Mouse (Mus musculus) myocyte (in vitro differentiated cells): ENCODE results near the gene Gm17304. TPM values are rescaled to one million over a fixed set of nuclear protein-coding genes. Genes with fewer than 3 reads are reported as not detected.

ENCODE experiments used
- H3K27me3 ChIP-seq: one replicate; pipeline ENCODE4 v1.6.1; 2011; ENCODE audit not compliant: control insufficient read depth, insufficient read depth, insufficient read length
- H3K36me3 ChIP-seq: one replicate; pipeline ENCODE4 v1.6.1; 2011; ENCODE audit not compliant: control insufficient read depth, insufficient read depth
- H3K4me2 ChIP-seq: one replicate; pipeline ENCODE4 v1.6.1; 2011; ENCODE audit warnings: low read depth, control low read depth
- H3K4me3 ChIP-seq: one replicate; pipeline ENCODE4 v1.5.1; 2011; ENCODE audit warnings: mild to moderate bottlenecking, control low read depth, moderate library complexity
- H3K79me2 ChIP-seq: one replicate; pipeline ENCODE4 v1.6.1; 2011; ENCODE audit not compliant: control insufficient read depth, insufficient read depth
- H3ac ChIP-seq: one replicate; pipeline ENCODE4 v1.6.1; 2011; ENCODE audit not compliant: control insufficient read depth, insufficient read length
- CEBPB ChIP-seq: IDR thresholded peaks from 2 replicates; pipeline ENCODE4 v1.6.1; 2011; ENCODE audit warnings: mild to moderate bottlenecking, moderate library complexity; ENCODE audit not compliant: poor library complexity, insufficient read depth, severe bottlenecking
- E2F4 ChIP-seq: IDR thresholded peaks from one replicate; pipeline ENCODE4 v1.6.1; 2011; ENCODE audit warnings: mild to moderate bottlenecking, control low read depth, moderate library complexity; ENCODE audit not compliant: insufficient read depth
- MAX ChIP-seq: IDR thresholded peaks from one replicate; pipeline ENCODE4 v1.6.1; 2011; ENCODE audit warnings: low read depth, mild to moderate bottlenecking, control low read depth
- MYOD1 ChIP-seq, 3 experiments: IDR thresholded peaks; one replicate each; pipeline ENCODE4 v1.6.1; 2011; ENCODE audit warnings: control low read depth in 2 of 3, low read depth in 2 of 3, mild to moderate bottlenecking in 2 of 3, moderate library complexity in 1 of 3; ENCODE audit not compliant: insufficient read length in 2 of 3, control insufficient read depth in 1 of 3
- MYOG ChIP-seq, 3 experiments: IDR thresholded peaks; one replicate each; pipeline ENCODE4 v1.6.1; 2011; ENCODE audit warnings: control low read depth in 2 of 3, low read depth in 2 of 3, mild to moderate bottlenecking in 2 of 3; ENCODE audit not compliant: insufficient read length in 2 of 3, control insufficient read depth in 1 of 3, insufficient read depth in 1 of 3
- POLR2A ChIP-seq: IDR thresholded peaks from one replicate; pipeline ENCODE4 v1.6.1; 2011; ENCODE audit warnings: low read depth, mild to moderate bottlenecking, control low read depth, moderate library complexity; ENCODE audit not compliant: insufficient read length
- POLR2AphosphoS2 ChIP-seq: IDR thresholded peaks from one replicate; pipeline ENCODE4 v1.6.1; 2011; ENCODE audit warnings: low read depth, control low read depth; ENCODE audit not compliant: insufficient read length
- REST ChIP-seq: IDR thresholded peaks from one replicate; pipeline ENCODE4 v1.6.1; 2011; ENCODE audit warnings: mild to moderate bottlenecking, control low read depth, moderate library complexity; ENCODE audit not compliant: insufficient read depth, insufficient read length
- SRF ChIP-seq: IDR thresholded peaks from one replicate; pipeline ENCODE4 v1.6.1; 2011; ENCODE audit warnings: low read depth; ENCODE audit not compliant: control insufficient read depth, insufficient read length
- TCF12 ChIP-seq: IDR thresholded peaks from one replicate; pipeline ENCODE4 v1.6.1; 2011; ENCODE audit warnings: mild to moderate bottlenecking, control low read depth; ENCODE audit not compliant: poor library complexity, insufficient read depth, severe bottlenecking
- TCF3 ChIP-seq: IDR thresholded peaks from one replicate; pipeline ENCODE4 v1.6.1; 2011; ENCODE audit warnings: low read depth, control low read depth; ENCODE audit not compliant: insufficient read length
- USF1 ChIP-seq: IDR thresholded peaks from one replicate; pipeline ENCODE4 v1.6.1; 2011; ENCODE audit warnings: low read depth, mild to moderate bottlenecking, control low read depth, moderate library complexity
- polyA plus RNA-seq: library from polyadenylated mRNA; unstranded; fragments of >200 nt; fragmentation: generic; extraction: Trizol; gene quantifications from one replicate; pipeline ENCODE4 v1.2.1, GENCODE M21; 2012; ENCODE audit warnings: missing spikeins

The Gm17304 gene
- polyA plus RNA-seq, 1 experiment, result not detected

- H3K79me2 ChIP-seq, result peaks cover 9% of the 10 kb centered on the region
- no peak overlapping the region for H3K4me2 ChIP-seq
- peaks cover 28% of the 10 kb centered on the region for H3K36me3 ChIP-seq
- no peaks in the 10 kb centered on the region for H3K27me3 ChIP-seq
- no peak overlapping the region for H3ac ChIP-seq
- TF ChIP-seq TCF12, result no peak
- no peak for TF ChIP-seq MYOD1 (IDR thresholded peaks at IDR 0.05; ENCODE audit: control insufficient read depth in 1 of 3, insufficient read length in 2 of 3, low read depth in 2 of 3)
- no peak for TF ChIP-seq USF1
- no peak for TF ChIP-seq SRF
- TF ChIP-seq TCF3, result no peak
- TF ChIP-seq MAX, result no peak
- TF ChIP-seq MYOG (IDR thresholded peaks at IDR 0.05; ENCODE audit: control insufficient read depth in 1 of 3, insufficient read depth in 1 of 3, insufficient read length in 2 of 3, low read depth in 2 of 3), result no peak
- no peak for TF ChIP-seq CEBPB
- TF ChIP-seq POLR2A, result no peak
- no peak for TF ChIP-seq REST
- no peak for TF ChIP-seq E2F4
- no peak for TF ChIP-seq POLR2AphosphoS2
- H3K4me3 ChIP-seq, result no peak overlapping the region
These were observed 27.6 kb downstream of the Gm17304 start for GRCm38 (mm10) chr5:106636423-106636946.

- Histone ChIP-seq H3ac (no peak overlapping the region), H3K79me2 (peaks cover 20% of the 10 kb centered on the region), H3K27me3 (no peaks in the 10 kb centered on the region), H3K4me2 (no peak overlapping the region), H3K4me3 (no peak overlapping the region), H3K36me3 (peaks cover 28% of the 10 kb centered on the region)
- TF ChIP-seq TCF3, result no peak
- TF ChIP-seq E2F4, result no peak
- TF ChIP-seq MYOD1 (IDR thresholded peaks at IDR 0.05; ENCODE audit: control insufficient read depth in 1 of 3, insufficient read length in 2 of 3, low read depth in 2 of 3), result no peak
- TF ChIP-seq MYOG (IDR thresholded peaks at IDR 0.05; ENCODE audit: control insufficient read depth in 1 of 3, insufficient read depth in 1 of 3, insufficient read length in 2 of 3, low read depth in 2 of 3), result no peak
- TF ChIP-seq REST, result no peak
- no peak for TF ChIP-seq POLR2AphosphoS2
- TF ChIP-seq MAX, result no peak
- TF ChIP-seq POLR2A, result no peak
- no peak for TF ChIP-seq TCF12
- no peak for TF ChIP-seq SRF
- no peak for TF ChIP-seq CEBPB
- no peak for TF ChIP-seq USF1
These were observed 30.7 kb downstream of the Gm17304 start for GRCm38 (mm10) chr5:106639627-106640026.

DNA sequence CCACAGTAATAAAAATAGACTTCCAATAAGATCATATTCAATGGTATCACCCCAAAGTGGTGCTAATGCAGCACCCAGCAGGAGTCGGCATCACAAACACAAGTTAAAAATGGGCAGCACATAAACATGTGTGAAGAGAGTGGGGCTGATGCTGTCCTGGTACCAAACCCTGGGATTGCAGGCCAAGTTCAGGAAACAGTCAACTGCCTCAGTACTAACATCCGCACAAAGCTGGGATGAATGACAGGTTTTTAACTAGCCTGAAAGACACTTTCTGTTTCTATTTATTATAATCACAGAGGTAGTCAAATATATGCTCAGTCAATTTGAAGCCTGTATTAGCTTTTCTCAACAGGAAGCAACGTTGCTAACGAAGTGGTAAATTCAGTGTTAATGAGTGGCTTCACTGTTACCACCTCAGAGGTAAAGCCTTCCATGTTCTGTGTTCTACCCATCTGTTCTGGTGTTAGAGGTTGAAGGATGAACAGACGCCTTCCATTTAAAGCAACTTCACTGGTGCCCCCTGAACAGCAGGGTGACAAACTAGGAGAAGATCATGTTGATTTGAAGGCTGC, 31.4 kb downstream of the Gm17304 start:
- H3K36me3 ChIP-seq, result peaks cover 27% of the 10 kb centered on the region
- H3ac ChIP-seq, result no peak overlapping the region
- H3K79me2 ChIP-seq, result peaks cover 20% of the 10 kb centered on the region
- no peak overlapping the region for H3K4me2 ChIP-seq
- TF ChIP-seq SRF (no peak), CEBPB (no peak), POLR2AphosphoS2 (no peak), MYOG (IDR thresholded peaks at IDR 0.05; ENCODE audit: control insufficient read depth in 1 of 3, insufficient read depth in 1 of 3, insufficient read length in 2 of 3, low read depth in 2 of 3) (no peak), E2F4 (no peak), REST (no peak), USF1 (no peak), TCF3 (no peak), TCF12 (no peak), POLR2A (no peak), MAX (no peak), MYOD1 (IDR thresholded peaks at IDR 0.05; ENCODE audit: control insufficient read depth in 1 of 3, insufficient read length in 2 of 3, low read depth in 2 of 3) (no peak)
- no peaks in the 10 kb centered on the region for H3K27me3 ChIP-seq
- no peak overlapping the region for H3K4me3 ChIP-seq

GRCm38 (mm10) chr5:106641876-106642275, 33.0 kb downstream of the Gm17304 start:
- Histone ChIP-seq H3K4me2 (no peak overlapping the region), H3K27me3 (no peaks in the 10 kb centered on the region), H3K4me3 (no peak overlapping the region), H3K36me3 (peaks cover 11% of the 10 kb centered on the region), H3ac (no peak overlapping the region), H3K79me2 (peaks cover 26% of the 10 kb centered on the region)
- TF ChIP-seq POLR2AphosphoS2 (no peak), MAX (no peak), USF1 (no peak), POLR2A (no peak), SRF (no peak)

GRCm38 (mm10) chr5:106643434-106643833, 34.5 kb downstream of the Gm17304 start:
- H3K79me2 ChIP-seq, result peaks cover 37% of the 10 kb centered on the region
- TF ChIP-seq MYOD1 (IDR thresholded peaks at IDR 0.05; ENCODE audit: control insufficient read depth in 1 of 3, insufficient read length in 2 of 3, low read depth in 2 of 3), result no peak
- no peak for TF ChIP-seq MAX
- TF ChIP-seq POLR2AphosphoS2, result no peak
- no peak for TF ChIP-seq POLR2A
- TF ChIP-seq REST, result no peak
- no peak for TF ChIP-seq TCF3
- TF ChIP-seq CEBPB, result no peak
- TF ChIP-seq SRF, result no peak
- TF ChIP-seq E2F4, result no peak
- TF ChIP-seq MYOG (IDR thresholded peaks at IDR 0.05; ENCODE audit: control insufficient read depth in 1 of 3, insufficient read depth in 1 of 3, insufficient read length in 2 of 3, low read depth in 2 of 3), result no peak
- TF ChIP-seq TCF12, result no peak
- no peak for TF ChIP-seq USF1
- no peak overlapping the region for H3K4me3 ChIP-seq
- no peak overlapping the region for H3ac ChIP-seq
- no peaks in the 10 kb centered on the region for H3K27me3 ChIP-seq
- no peak overlapping the region for H3K4me2 ChIP-seq
- H3K36me3 ChIP-seq, result no peaks in the 10 kb centered on the region
